Mouse (Mus musculus) heart, postnatal 0 days (tissue): ENCODE measurements around the gene Capzb. TPM values are rescaled to one million over a fixed set of nuclear protein-coding genes. Genes with fewer than 3 reads are reported as not detected.

ENCODE experiments used
- ATAC-seq: fragments of 200-750 bp; cut with Nextera tagmentation; 2 replicates; pipeline ENCODE4 v1.8.0; 2017; ENCODE audit warnings: low read depth, moderate number of reproducible peaks, moderate library complexity; ENCODE audit not compliant: insufficient read depth
- DNase-seq: peaks from one replicate; pipeline ENCODE4 v3.0.0-alpha.2; 2016; ENCODE audit warnings: low spot score
- H3K27ac ChIP-seq: fragments of 300-500 bp; sonication (generic); 2 replicates; pipeline ENCODE4 v1.5.1; 2014; ENCODE audit warnings: low read depth, mild to moderate bottlenecking
- H3K27me3 ChIP-seq: fragments of 300-500 bp; sonication (generic); 2 replicates; pipeline ENCODE4 v1.6.1; 2014; ENCODE audit warnings: low read length, mixed read lengths; ENCODE audit not compliant: control insufficient read depth, insufficient read depth
- H3K36me3 ChIP-seq: fragments of 300-500 bp; sonication (generic); replicated peaks from 2 replicates; pipeline ENCODE4 v1.6.1; 2014; ENCODE audit warnings: low read length, mixed read lengths; ENCODE audit not compliant: control insufficient read depth, insufficient read depth
- H3K4me1 ChIP-seq: fragments of 300-500 bp; sonication (generic); 2 replicates; pipeline ENCODE4 v1.6.1; 2014; ENCODE audit warnings: antibody characterized with exemption; ENCODE audit not compliant: control insufficient read depth, insufficient read depth
- H3K4me2 ChIP-seq: fragments of 300-500 bp; sonication (generic); 2 replicates; pipeline ENCODE4 v1.6.1; 2014; ENCODE audit warnings: low read depth, mild to moderate bottlenecking, low read length, moderate library complexity
- H3K4me3 ChIP-seq: fragments of 300-500 bp; sonication (generic); 2 replicates; pipeline ENCODE4 v1.5.1; 2014; ENCODE audit warnings: low read depth, low read length
- H3K9ac ChIP-seq: fragments of 300-500 bp; sonication (generic); replicated peaks from 2 replicates; pipeline ENCODE4 v1.6.1; 2014; ENCODE audit warnings: low read depth, low read length, mixed read lengths
- H3K9me3 ChIP-seq: fragments of 300-500 bp; sonication (generic); replicated peaks from 2 replicates; pipeline ENCODE4 v1.6.1; 2016; ENCODE audit warnings: low read length; ENCODE audit not compliant: control insufficient read depth
- CTCF ChIP-seq: IDR thresholded peaks from 2 replicates; pipeline ENCODE4 v1.5.1; 2016; ENCODE audit warnings: antibody characterized with exemption, control low read depth, low read depth
- EP300 ChIP-seq: IDR thresholded peaks from 2 replicates; pipeline ENCODE4 v1.6.1; 2016; ENCODE audit warnings: antibody characterized with exemption, low read depth
- WGBS: fragments of 180-500 bp; shearing (Covaris S2); extraction: QIAGEN DNeasy Blood & Tissue Kit; methylation state at CpG from one replicate; pipeline ENCODE4 v1.1.7; 2014; 5-methylcytosine and 5-hydroxymethylcytosine counted together
- polyA plus RNA-seq: library from polyadenylated mRNA; unstranded; fragments of >200 nt; fragmentation: Nextera tagmentation; extraction: Ambion mirVana; gene quantifications from 2 replicates; pipeline ENCODE4 v1.2.1, GENCODE M21; 2015
- total RNA-seq: library from RNA; depleted of rRNA; stranded (reverse); fragments of >200 nt; gene quantifications from 2 replicates; pipeline ENCODE4 v1.2.3, GENCODE M21; 2014; ENCODE audit warnings: low replicate concordance

Gene Capzb
- total and polyA plus RNA-seq, 2 experiments from 2014 or later = 131 to 363 TPM

DNA sequence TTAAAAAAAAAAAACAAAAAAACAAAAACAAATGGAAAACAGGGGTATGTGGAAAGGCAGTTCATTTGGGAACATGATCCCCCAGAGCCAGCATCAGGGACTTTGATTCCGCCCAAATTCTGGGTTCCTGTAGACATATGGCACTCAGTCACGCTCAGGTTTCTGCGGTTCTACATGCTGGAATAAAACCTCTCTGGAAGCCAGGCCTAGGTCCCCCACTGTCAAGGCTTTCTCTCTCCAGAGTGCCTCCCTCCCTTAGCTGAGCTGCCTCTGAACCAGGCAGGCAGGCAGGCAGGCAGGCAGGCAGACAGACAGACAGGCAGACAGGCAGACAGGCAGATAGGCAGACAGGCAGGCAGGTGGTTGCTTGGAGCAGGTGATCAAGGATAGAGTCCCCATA lies 77.5 kb downstream of the Capzb start:
- TF ChIP-seq CTCF (no peak), EP300 (no peak)
- H3K4me3 ChIP-seq = no peak overlapping the region
- no peaks in the 10 kb centered on the region for H3K4me1 ChIP-seq
- no peaks in the 10 kb centered on the region for H3K9me3 ChIP-seq
- H3K27me3 ChIP-seq = no peaks in the 10 kb centered on the region
- H3K4me2 ChIP-seq = no peak overlapping the region
- H3K9ac ChIP-seq = no peak overlapping the region
- no peak for DNase-seq
- no peak overlapping the region for H3K27ac ChIP-seq
- WGBS = 94% methylated on average over 3 of the region's 3 CpGs
- peaks cover 28% of the 10 kb centered on the region for H3K36me3 ChIP-seq
- ATAC-seq = no peak

DNA sequence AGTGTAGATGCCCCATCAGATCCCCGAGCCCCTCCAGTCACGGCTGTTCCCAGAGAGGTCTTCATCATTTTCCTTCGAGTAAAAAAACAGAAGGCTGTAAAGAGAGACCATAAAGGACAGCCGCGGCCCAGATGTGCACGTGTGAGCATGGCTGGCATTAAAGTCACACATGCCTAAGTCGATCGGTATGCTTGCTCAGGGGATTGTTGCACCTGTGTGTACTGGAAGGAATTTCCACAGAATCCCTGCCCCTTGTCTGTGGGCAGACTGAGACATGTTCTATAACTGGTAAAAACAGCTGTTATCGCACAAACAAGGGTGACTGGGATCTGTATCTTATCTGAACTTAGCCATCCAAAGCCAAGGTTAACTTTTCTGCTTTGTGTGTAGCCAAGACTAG lies 78.9 kb downstream of the Capzb start:
- H3K9ac ChIP-seq = no peak overlapping the region
- no peaks in the 10 kb centered on the region for H3K9me3 ChIP-seq
- 78% methylated on average over 9 of the region's 9 CpGs for WGBS
- TF ChIP-seq CTCF = no peak
- no peak for TF ChIP-seq EP300
- no peaks in the 10 kb centered on the region for H3K27me3 ChIP-seq
- no peak overlapping the region for H3K4me3 ChIP-seq
- peaks cover 31% of the 10 kb centered on the region for H3K36me3 ChIP-seq
- no peak overlapping the region for H3K27ac ChIP-seq
- H3K4me2 ChIP-seq = no peak overlapping the region
- DNase-seq (no peak), ATAC-seq (no peak)
- no peaks in the 10 kb centered on the region for H3K4me1 ChIP-seq

DNA sequence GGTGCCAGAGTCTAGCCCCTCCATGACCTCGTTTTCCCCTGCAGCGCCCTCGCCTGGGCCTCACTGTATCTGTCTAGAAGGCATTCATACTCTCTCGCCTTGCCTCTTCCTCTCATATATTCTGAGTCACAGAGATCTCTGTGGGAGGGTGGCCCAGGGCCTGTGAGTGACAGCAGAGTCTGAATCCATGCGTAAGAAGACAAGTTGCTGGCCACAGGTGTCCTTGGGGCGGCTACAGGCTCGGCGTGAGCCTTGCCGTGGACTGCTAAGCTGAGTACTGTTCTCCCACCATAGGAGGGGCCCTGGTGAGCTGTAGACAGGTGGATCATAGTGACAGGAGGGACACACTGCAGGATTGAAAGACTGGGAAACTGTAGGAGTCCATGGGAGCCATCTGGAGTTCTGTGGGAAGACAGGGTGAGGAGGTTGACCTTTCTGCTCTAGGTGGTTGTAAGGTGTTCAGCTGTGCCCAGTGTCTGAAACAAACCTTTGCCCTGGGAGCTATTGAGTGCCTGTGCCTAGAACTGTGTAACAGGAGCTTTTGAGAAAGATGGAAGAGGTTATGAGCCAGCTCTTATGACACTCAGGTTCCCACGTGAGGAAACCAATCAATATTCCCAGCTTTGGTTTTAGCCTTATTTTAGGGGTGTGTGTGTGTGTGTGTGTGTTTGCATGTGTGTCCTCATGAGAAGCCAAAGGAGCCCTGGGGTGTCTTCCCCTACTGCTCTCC lies 80.4 kb downstream of the Capzb start:
- ATAC-seq = no peak
- no peak for TF ChIP-seq CTCF
- TF ChIP-seq EP300 = no peak

DNA sequence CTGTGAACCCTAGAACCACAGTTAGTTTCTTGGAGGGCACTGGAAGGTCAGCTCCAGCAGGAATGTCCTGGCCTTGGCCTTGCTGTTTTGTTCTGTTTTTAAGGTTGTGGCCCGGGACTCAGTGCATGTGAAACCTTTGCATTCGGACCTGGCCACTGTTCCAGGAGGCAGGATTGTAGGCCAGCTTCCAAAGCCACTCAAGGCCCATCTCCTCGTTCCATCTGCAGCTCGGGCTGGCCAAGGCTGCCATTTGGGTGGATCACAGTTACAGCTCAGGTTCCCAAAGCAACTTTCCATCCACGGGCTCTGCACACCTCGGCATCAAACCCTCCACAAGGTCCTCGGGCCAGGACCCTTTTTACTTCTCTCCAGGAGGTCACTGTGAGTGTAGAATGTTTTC lies 81.9 kb downstream of the Capzb start:
- ATAC-seq = no peak
- Histone ChIP-seq H3K27me3 (no peaks in the 10 kb centered on the region), H3K4me1 (no peaks in the 10 kb centered on the region; the same call in 1 of the 2 replicates), H3K27ac (no peak overlapping the region), H3K9me3 (no peaks in the 10 kb centered on the region), H3K4me2 (no peak overlapping the region), H3K36me3 (peaks cover 26% of the 10 kb centered on the region), H3K4me3 (no peak overlapping the region), H3K9ac (no peak overlapping the region)
- TF ChIP-seq CTCF = no peak
- DNase-seq = no peak
- WGBS = 72% methylated on average over 7 of the region's 7 CpGs

More for the DNA sequence above, 80.4 kb downstream of the Capzb start:
- H3K9ac ChIP-seq = no peak overlapping the region
- no peaks in the 10 kb centered on the region for H3K27me3 ChIP-seq
- no peak overlapping the region for H3K4me3 ChIP-seq
- peaks cover 31% of the 10 kb centered on the region for H3K36me3 ChIP-seq
- H3K4me1 ChIP-seq = no peaks in the 10 kb centered on the region; the same call in 1 of the 2 replicates
- no peaks in the 10 kb centered on the region for H3K9me3 ChIP-seq
- H3K27ac ChIP-seq = no peak overlapping the region
- no peak for DNase-seq
- no peak overlapping the region for H3K4me2 ChIP-seq
- 91% methylated on average over 10 of the region's 10 CpGs for WGBS

DNA sequence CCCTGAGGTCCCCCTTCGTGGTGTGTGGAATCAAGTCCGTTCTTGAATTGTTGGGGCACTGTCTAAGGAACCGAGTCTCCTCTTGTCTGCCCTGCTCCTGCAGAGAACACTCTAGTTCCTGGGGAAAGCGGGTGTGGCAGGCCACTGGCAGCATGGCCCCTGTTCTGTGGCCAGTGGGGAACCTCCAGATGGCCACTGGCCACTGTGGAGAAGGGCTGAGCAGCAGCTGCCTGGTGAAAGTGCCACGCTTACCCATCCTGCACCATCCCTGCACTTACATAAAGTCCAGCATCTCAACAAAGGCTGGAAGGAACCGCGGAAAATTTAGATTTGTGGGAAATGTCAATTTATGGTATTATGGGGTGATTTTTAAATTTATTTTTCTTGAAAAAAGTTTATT lies 83.7 kb downstream of the Capzb start:
- Histone ChIP-seq H3K4me2 (no peak overlapping the region), H3K27me3 (no peaks in the 10 kb centered on the region), H3K9me3 (no peaks in the 10 kb centered on the region), H3K4me3 (no peak overlapping the region), H3K4me1 (no peaks in the 10 kb centered on the region; the same call in 1 of the 2 replicates), H3K9ac (no peak overlapping the region), H3K27ac (no peak overlapping the region), H3K36me3 (peaks cover 42% of the 10 kb centered on the region)
- TF ChIP-seq CTCF (no peak), EP300 (no peak)
- DNase-seq = no peak
- 94% methylated on average over 7 of the region's 7 CpGs for WGBS
- no peak for ATAC-seq

DNA sequence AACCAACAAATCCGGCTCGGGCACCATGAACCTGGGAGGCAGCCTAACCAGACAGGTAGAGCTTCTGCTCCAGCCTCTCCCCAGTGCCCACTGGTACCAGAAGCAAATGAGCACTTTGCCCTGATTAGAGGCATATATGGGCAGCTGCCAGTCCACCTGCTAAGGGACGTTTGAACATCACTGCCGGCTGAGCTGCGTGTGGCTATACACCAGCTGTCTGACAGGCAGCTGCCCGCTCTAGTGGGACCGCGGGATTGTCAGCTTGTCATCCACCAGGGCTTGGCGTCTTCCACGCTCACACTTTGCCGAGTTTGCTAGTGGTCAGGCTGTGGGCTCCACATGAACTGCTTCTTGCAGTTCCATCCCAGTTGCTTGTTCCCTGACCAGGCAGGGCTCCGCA lies 87.8 kb downstream of the Capzb start:
- no peaks in the 10 kb centered on the region for H3K27me3 ChIP-seq
- no peaks in the 10 kb centered on the region for H3K9me3 ChIP-seq
- no peak overlapping the region for H3K4me3 ChIP-seq
- ATAC-seq (no peak), DNase-seq (no peak)
- peaks cover 7% of the 10 kb centered on the region for H3K4me1 ChIP-seq
- no peak overlapping the region for H3K4me2 ChIP-seq
- no peak overlapping the region for H3K27ac ChIP-seq
- H3K9ac ChIP-seq = no peak overlapping the region
- peaks cover 50% of the 10 kb centered on the region for H3K36me3 ChIP-seq
- WGBS = 88% methylated on average over 12 of the region's 12 CpGs
- TF ChIP-seq EP300 (no peak), CTCF (no peak)
